Mouse (Mus musculus) left cerebral cortex, adult 2 months (tissue): Measurements from ENCODE around the gene Dennd1b. TPM values are rescaled to one million over a fixed set of nuclear protein-coding genes. Genes with fewer than 3 reads are reported as not detected.

Source experiments
- DNase-seq, 2 experiments: peaks; one replicate each; pipeline ENCODE4 v3.0.0; 2021 to 2022; ENCODE audit warnings: low spot score in 2 of 2, mixed read lengths in 1 of 2; ENCODE audit errors: extremely low spot score in 1 of 2
- H3K27ac ChIP-seq: fragments of 200-600 bp; 2 replicates; pipeline ENCODE4 v1.8.1; 2022
- H3K4me3 ChIP-seq: fragments of 200-600 bp; 2 replicates; pipeline ENCODE4 v1.8.1; 2022
- CTCF ChIP-seq: fragments of 200-600 bp; IDR thresholded peaks from 2 replicates; pipeline ENCODE4 v1.8.1; 2022; ENCODE audit warnings: antibody characterized with exemption, mild to moderate bottlenecking, moderate library complexity
- intact Hi-C: fragments of 180-260 bp; cut with DNase I; formaldehyde crosslinking; loops from one replicate; pipeline ENCODE4 v1.15.1; 2025
- total RNA-seq, 2 experiments: library from RNA; stranded (reverse); gene quantifications; 2 replicates each; pipeline ENCODE4 v1.2.3; 2021

The Dennd1b gene
- total RNA-seq, 2 experiments from 2014 or later, result 44.6 to 48.9 TPM

DNA sequence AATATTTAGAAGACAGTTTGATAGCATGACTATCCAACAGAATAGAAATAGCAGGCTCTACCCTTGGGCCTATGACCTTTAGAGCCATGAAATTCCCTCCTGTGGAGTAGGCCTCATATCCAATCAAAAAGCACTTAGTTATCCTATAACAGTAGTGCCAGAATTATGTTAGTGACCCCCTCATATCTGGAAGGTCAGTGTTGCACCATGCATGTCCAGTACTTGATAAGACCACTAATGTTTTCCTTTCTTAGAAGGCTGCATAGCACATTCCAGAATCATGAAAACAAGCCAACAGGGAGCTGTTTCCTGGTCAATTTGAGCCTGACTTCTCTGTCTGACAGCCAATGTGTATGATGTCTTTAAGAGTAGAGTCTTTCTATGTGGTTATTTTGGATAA, 66.3 kb downstream of the Dennd1b start:
- no peak overlapping the region for H3K27ac ChIP-seq
- H3K4me3 ChIP-seq, result no peak overlapping the region
- no peak for DNase-seq
- intact Hi-C loops, result no loop called here
- TF ChIP-seq CTCF, result no peak

DNA sequence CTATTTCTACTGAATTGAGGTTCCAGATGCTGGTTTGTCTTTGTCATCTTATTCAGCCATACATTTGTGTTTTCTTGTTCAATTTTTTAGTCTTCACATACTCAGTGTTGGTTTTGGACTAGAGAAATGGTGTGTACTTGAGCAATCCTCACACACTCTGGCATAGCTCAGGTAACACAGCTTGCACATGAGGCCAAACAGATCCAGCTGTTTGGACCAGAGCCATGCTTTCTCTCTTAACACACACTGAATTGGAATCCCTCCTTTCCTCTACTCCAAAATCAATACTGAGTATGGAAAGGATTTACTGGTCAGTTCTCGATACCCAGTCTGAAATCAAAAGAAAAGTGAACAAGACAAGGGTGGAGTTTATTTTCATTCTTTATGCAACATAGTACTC, 69.2 kb downstream of the Dennd1b start:
- TF ChIP-seq CTCF, result no peak
- H3K27ac ChIP-seq, result no peak overlapping the region
- DNase-seq, result no peak
- H3K4me3 ChIP-seq, result no peak overlapping the region
- intact Hi-C loops, result no loop called here

DNA sequence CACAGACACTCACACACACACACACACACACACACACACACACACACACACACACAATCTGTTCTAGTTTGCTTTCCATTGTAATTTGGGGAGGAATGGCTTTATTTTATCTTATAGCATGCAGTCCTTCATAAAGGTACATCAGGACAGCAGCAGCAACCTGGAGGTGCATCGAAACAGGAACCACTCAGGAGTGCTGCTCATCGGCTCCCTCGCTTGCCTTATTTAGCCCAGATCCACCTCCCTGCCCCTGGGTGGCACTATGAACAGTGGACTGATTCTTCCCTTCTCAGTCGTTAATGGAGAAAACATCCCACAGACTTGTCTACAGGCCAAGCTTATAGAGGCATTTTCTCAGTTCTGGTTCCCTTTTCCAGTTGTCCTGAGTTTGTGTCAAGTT, 71.9 kb downstream of the Dennd1b start:
- TF ChIP-seq CTCF, result no peak
- Histone ChIP-seq H3K27ac (no peak overlapping the region), H3K4me3 (no peak overlapping the region)
- intact Hi-C loops, result no loop called here
- DNase-seq, result no peak

DNA sequence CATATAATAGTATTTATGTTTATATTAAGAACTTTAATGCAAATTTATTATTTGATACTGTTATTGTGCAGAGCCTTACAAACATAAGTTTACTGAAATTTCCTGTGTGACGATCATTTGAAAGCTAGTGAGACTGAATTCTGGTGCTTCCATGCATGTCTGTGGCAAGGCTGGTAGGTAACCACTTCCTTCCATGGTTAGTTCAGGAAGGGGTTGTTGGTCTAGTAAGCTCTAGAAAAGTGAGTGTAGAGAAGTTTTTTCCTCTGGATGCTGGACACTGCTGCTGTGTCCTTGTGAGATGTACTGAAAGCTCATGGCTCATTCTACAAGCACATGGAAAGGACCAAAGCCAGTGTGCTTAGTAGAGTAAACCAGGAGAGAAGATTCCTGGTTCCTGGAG, 73.1 kb downstream of the Dennd1b start:
- no peak for DNase-seq
- no peak for TF ChIP-seq CTCF
- no peak overlapping the region for H3K4me3 ChIP-seq
- H3K27ac ChIP-seq, result no peak overlapping the region
- intact Hi-C loops, result no loop called here

DNA sequence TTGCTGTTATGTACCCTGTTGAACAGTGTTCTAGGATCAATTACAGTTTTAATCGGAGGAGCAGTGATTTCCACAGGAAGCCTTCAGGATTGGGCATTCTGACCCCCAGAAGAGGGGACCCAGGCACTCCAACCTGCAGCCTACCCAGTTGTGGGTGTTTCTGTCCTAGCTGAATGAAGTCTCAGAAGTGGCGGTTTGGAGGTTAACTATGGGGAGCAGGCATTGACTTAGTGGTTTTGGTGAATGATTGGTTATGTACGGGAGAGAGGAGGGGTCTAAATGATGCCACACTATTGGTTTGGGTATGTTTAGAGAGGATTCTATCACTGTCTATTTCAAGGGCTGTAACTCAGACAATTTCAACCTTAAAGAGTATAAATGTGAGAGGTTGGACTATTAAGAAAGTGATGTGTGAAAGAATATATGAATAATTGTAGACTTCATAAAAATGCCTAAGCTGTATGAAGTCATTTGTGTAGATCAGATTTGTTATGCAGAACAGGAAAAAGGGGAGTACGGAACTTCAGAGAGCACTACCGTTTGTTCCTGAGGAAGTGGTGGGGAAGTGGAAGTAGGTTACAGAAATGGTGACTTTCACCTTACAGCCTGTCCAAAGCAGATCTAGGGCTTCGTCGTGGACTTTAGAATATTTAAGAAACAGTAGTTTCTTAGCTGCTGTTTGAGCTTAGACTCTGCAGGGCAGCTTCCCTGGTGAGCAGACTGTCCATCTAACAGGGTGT, 73.7 kb downstream of the Dennd1b start:
- H3K27ac ChIP-seq, result no peak overlapping the region
- TF ChIP-seq CTCF, result no peak
- intact Hi-C loops, result no loop called here
- no peak for DNase-seq
- H3K4me3 ChIP-seq, result no peak overlapping the region

DNA sequence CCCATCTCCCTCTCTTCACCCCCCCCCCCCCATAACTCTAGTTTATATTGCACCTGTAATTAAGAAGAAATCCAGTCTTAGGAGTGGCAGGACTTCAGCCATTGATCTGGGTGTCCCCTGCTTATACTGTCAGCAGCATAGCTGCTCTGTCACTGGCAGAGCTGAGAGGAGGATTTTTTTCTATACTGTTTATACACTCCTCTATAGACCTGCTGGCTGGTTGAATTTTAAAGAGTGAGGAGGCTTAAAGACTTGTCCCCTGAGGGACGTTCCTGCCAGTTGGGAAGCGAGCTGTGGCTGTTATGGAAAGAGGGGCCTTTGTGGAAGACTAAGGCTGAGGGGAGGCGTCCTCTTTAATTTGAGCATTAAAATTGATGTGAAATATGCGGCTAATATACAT, 74.8 kb downstream of the Dennd1b start:
- Histone ChIP-seq H3K4me3 (no peak overlapping the region), H3K27ac (no peak overlapping the region)
- TF ChIP-seq CTCF, result no peak
- no peak for DNase-seq
- intact Hi-C loops, result no loop called here

DNA sequence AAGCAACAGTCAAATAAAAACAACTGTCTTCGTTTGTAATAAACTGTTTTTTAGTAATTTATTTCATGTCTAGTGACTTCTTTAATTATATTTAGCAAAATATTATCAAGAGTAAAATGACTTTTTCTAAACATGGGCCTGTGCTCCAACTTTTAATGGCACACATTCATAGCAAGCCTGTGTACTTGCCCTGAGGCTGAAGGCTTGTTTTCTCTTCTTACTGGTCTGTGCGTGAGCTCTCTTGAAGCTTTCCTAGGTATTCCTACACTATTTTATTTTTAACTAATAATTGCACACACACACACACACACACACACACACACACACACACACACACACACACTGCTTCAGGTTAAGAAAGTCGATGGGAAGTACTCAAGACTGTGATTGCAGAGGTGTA, 75.4 kb downstream of the Dennd1b start:
- H3K27ac ChIP-seq, result no peak overlapping the region
- intact Hi-C loops, result no loop called here
- TF ChIP-seq CTCF, result no peak
- H3K4me3 ChIP-seq, result no peak overlapping the region
- no peak for DNase-seq

DNA sequence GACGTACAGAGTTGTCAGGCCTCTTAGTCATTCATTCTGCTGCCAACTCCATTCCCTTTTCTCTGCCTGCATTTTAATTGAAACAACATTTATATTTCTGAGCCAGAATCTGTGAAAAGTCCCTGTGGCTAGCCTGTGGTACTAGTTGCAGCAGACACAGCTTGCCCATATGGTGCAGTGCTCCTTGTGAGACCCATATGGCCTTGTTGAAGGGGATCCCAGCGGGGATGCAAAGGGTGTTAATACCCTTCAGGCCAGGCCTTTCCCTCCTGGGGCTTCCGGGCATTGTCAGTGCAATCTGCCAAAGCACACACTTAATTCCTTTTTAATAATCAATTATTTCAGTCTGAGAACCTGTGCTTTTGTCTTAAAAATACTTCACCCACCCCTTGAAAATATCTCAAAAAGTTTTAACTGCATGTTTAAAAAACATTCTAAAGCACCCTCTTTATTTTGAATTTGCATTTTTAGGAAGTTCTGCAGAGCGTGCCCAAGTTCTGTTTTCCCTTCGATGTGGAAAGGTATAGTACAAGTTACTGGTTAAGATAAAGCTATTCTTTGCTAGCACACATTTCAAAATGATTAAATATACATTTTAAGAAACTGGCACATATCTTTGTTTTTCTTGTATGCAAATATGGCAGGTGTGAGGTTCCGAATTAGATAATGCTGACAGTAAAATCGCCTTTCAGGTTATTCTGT, 76.4 kb downstream of the Dennd1b start:
- intact Hi-C loops, result no loop called here
- DNase-seq, result no peak
- H3K27ac ChIP-seq, result no peak overlapping the region
- H3K4me3 ChIP-seq, result no peak overlapping the region
- no peak for TF ChIP-seq CTCF

DNA sequence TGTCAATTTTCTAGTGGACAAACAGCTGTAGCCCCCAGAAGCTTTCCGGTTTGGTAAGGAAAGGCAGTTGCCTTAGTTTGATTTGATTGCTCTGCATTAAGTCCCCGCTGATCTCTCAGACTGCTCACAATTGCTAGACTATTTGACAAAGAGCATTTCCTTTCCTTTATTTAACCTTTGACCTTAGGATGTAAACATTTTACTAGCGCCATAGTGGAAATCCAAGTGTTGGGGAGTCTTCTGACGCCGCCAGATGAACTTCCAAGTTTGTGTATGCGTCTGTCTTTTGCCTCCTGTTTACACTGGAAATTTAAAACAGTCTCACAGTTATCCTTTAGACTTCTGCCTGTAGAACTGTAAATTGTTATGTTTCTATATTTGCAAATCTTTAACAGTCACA, 85.8 kb downstream of the Dennd1b start:
- DNase-seq, result no peak
- Histone ChIP-seq H3K27ac (no peak overlapping the region), H3K4me3 (no peak overlapping the region)
- intact Hi-C loops, result no loop called here
- TF ChIP-seq CTCF, result no peak

DNA sequence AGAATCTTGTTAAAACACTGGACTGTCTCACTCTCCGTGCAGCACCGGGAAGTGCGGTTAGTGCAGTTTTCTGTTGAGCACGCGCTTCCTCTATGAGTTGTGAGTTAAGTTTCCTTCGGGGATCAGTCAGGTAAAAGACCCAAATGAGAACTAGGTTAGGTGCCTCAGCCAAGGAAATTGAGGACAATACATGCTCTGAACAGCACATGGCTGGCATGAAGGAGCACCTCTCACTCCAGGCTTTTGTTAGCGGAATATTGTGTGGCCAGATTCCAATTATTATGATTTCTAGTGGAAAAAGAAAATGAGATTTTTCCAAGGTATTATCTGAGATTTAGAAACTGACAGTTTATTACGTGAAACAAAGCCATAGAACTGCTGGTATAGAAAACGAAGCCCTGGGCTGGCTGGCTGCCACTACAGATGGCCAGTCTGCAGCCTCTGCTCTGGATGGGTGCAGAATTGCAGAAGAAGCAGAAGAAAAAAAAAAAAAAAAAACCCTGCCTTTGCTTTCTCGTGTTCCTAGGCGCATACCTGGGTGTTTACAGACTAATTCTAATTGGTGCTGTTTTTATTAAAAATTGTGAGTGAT, 86.7 kb downstream of the Dennd1b start:
- intact Hi-C loops, result no loop called here
- no peak for TF ChIP-seq CTCF
- no peak overlapping the region for H3K27ac ChIP-seq
- no peak overlapping the region for H3K4me3 ChIP-seq
- no peak for DNase-seq

DNA sequence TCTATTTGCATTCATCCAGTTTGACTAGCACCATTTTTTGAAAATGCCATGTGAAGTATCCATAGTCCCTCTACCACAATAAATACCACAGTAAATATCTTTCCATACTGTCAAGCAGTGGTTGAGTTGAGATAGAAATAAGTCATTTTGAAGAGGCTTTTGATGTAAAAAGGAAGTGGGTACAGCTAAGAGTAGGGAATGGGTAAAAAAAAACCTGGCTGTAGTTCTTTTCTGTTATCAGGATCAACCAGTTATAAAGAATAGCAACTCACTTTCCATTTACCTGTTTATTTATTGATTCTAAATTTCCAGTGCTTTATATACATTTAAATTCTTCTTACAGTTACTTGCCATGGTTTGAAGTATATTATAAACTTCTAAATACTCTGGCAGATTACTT, 89.8 kb downstream of the Dennd1b start:
- DNase-seq, result no peak
- H3K4me3 ChIP-seq, result no peak overlapping the region
- intact Hi-C loops, result no loop called here
- no peak overlapping the region for H3K27ac ChIP-seq
- TF ChIP-seq CTCF, result no peak

DNA sequence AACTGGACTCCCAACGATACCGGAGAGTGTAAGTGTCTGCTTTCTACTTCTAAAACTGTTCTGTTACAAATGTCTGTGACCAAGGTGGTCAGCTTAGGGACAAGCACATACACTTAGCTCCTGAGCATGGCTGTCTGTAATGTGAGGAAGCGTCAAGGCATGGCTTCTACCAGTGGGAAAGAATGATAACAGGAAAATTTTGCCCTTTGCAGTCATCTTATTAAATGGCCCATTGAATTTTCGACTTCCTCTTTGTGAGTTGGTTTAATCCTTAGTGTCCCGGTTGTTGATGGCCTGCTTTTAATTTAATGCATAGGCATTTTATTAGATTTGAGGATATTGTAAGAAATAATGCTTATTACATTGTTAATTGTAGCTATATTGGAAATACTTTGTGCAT, 97.1 kb downstream of the Dennd1b start:
- no peak for DNase-seq
- intact Hi-C loops, result no loop called here
- TF ChIP-seq CTCF, result no peak
- Histone ChIP-seq H3K4me3 (no peak overlapping the region), H3K27ac (no peak overlapping the region)

DNA sequence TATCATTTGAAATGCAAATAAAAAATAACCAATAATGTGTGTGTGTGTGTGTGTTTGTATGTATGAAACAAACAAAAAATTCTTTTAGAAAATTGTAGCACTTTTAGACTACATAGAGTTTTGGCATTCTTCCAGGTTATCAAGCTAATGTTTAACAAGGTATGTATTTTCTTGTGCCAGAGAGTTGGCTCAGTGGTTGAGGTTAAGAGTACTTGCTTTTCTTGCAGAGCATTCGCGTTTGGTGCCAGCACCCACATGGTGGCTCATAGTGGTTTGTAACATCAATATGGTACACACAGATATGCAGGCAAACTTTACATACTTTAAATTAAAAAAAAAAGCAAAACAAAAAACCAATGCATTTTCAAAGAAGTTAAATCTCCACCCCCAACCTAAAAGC, 101.5 kb downstream of the Dennd1b start:
- H3K4me3 ChIP-seq, result no peak overlapping the region
- intact Hi-C loops, result no loop called here
- TF ChIP-seq CTCF, result no peak
- H3K27ac ChIP-seq, result no peak overlapping the region
- DNase-seq, result no peak
